Mouse (Mus musculus) spleen, adult 2 months (tissue): ENCODE measurements around the gene Prkg2.

ENCODE experiments used
- CTCF ChIP-seq: fragments of 200-500 bp; IDR thresholded peaks from 2 replicates; pipeline ENCODE4 v1.5.1; 2011; ENCODE audit warnings: mild to moderate bottlenecking, inconsistent platforms; ENCODE audit not compliant: insufficient read depth, insufficient read length, insufficient replicate concordance; ENCODE audit errors: extremely low read depth
- POLR2A ChIP-seq: fragments of 200-500 bp; IDR thresholded peaks from 2 replicates; pipeline ENCODE4 v1.6.1; 2011; ENCODE audit warnings: low read depth, low read length, inconsistent platforms

DNA sequence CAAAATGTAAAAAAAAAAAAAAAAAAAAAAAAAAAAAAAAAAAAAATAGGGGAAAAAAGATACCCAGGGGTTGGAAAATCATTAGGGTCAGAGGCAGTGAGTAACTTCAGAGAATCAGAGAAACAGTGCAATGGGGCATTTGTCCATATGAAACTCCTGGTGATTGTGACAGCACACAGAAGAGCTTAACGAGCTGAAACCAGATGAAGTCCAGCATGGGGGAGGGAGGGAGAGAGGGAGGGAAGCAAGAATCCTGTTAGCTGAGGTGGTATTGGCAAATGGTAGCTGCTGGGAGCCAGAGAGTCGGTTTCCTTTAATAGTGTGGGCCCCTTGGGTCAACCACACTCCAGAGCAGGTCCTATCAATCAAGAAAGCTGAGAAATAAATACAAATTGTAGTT is 100.5 kb downstream of the Prkg2 start:
- TF ChIP-seq CTCF (no peak), POLR2A (no peak)
